Mouse (Mus musculus): ENCODE measurements at regions not wholly inside any gene's neighbourhood (a gene's known extent, or its start where the extent isn't known, plus 50 kb on each side); places are given as distances from the start of the nearest gene placed in this dataset.

DNA sequence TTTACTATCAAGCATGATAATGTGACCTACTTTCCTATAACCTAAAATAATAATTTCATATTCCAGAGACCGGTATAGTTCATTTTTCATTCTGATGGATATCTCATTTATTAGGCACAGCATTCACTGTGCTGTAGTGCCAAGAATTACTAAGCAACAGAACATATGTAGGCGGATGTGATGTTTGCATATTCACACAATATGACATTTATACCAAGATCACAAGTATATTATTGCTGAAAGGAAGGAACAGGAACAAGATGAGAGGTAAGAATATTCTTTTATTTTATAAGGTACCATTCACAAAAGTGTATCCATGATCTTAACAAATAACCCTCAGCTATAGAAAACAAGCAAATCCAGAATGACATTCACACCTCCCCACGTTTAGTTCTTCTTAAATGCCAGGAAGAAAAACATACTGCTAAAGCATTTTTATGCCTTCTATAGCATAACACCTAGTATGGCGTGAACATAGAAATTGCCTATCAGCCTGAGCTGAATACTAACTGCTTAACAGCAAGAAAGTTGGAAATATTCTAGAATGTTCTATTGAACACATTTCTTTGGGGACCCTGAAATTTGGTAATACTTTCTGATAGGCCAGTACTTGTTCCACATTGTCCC is 1062.8 kb upstream of the Acvr2a start:
- DNase-seq (ENCODE audit: low read depth, low spot score) = no peak

DNA sequence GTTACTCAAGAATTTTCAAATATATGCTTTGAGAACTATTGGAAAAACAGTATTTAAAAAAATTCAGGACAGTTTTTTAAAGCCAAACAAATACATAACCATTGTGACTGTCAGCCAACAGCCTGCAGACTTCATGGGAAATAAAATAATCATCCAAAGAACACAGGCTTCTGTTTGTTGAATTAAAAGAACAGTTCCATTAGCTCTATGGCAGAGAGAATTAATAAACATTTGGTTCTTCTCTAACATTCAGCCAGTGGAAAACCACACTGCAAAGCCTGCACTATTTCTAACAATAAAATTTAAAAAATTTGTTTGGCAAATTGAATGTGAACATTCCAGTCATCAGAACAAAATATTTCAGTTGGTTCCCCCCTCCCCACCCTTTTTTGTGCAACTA is 1058.2 kb upstream of the Acvr2a start:
- DNase-seq (ENCODE audit: low read depth, low spot score) = no peak

DNA sequence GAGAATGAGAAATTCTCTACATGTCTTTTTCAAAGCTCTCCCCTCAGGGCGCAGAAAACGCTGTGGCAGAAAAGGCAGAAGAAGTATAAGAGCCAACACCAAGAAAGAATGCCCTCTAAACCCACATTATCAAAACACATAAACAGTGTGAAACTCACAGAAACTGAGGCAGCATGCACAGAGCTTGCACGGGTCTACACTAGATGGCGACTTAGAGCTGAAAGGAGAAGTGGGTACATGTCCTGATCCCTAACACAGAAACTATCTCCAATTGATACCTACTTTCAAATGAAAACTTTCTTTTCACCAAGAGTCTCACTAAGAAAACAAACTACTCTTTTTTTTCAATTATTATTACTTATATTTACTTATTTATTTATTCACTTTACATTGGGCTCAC is 1057.7 kb upstream of the Acvr2a start:
- DNase-seq (ENCODE audit: low read depth, low spot score) = peak; percentile 5

DNA sequence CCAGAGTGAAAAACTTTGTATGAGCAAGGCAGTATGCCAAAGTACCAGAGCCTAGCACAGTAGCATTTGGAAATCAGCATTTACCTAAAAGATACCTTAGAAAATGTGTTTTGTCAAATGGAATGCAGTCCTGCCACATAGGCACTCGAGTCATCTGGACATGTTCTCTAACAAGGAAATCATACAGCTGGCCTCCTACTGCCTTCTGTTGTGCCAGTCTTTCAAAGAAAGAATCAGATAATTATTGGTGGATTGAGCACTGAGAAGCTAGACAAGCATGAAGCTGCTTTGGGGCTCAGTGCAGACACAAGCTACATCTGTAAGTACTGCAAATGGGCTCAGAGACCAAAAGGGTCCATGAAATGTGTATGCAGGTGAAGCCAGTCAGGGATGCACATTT is 1038.1 kb upstream of the Acvr2a start:
- no peak for DNase-seq (ENCODE audit: low read depth, low spot score)

DNA sequence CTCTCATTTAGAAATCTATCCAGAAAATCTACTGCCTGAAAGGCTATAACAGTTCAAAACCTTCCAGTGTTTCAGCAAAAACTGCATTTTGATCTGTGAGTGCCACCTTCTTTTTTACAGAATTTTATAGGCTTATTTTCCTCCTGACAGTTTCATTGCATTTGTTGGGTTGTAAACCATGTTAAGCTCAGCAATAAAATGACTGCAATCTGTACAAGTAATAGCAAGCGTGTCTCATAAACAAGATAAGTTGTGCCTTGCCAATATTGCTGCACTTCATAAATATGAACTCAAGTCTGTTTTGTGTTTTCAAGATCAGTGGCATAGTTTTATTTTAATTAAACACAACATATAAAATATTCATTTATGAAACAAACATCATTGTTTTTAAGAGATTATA is 1036.9 kb upstream of the Acvr2a start:
- no peak for DNase-seq (ENCODE audit: low read depth, low spot score)

DNA sequence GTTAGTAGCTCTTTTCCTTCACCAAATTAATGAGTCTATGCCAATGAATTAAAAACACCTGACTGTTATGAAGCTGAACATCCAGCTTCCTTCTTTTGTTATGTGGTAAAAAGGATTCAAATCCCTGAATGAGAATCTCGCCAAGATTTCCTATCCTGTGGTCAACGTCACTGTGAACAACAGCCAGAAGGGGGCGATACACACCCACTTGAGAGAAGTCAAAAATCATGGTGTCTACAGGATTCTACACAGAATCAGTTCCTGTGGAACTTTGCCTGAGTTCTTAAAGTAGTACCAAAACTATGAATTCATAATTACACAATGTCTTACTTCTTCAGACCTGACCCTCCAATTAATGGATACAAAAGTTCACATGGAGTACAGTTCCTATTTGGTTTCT is 1028.1 kb upstream of the Acvr2a start:
- peak; percentile 58 for DNase-seq (ENCODE audit: low read depth, low spot score)

GRCm38 (mm10) chr2:47822746-47823271 is 991.1 kb upstream of the Acvr2a start:
- DNase-seq (ENCODE audit: low read depth, low spot score) = no peak

GRCm38 (mm10) chr2:47832493-47832892 is 981.4 kb upstream of the Acvr2a start:
- no peak for DNase-seq (ENCODE audit: low read depth, low spot score)

GRCm38 (mm10) chr2:47833517-47833916 is 980.4 kb upstream of the Acvr2a start:
- no peak for DNase-seq (ENCODE audit: low read depth, low spot score)

- DNase-seq (ENCODE audit: low read depth, low spot score) = no peak
Observed at GRCm38 (mm10) chr2:47834055-47834799, 979.7 kb upstream of the Acvr2a start.

GRCm38 (mm10) chr2:47857229-47857628 is 956.7 kb upstream of the Acvr2a start:
- no peak for DNase-seq (ENCODE audit: low read depth, low spot score)

DNA sequence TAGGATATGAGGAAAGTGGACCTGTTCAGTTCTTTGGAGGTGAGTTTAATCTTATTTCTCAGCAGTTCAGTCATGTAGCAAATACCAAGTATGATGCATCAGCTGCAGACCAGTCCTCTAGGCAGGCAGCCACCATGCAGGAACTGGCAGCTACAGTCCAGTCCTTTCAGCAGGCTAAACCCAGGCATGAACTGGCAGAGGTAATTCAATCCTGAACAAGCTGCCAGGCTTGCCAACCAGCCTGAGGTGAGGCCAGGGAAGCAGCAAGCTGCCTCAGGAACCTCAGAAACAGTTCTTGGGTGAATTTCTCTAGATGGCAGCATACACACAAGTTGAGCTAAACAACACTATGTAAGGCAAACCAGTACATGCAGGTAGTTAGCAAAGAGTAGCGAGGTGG is 951.5 kb upstream of the Acvr2a start:
- no peak for DNase-seq (ENCODE audit: low read depth, low spot score)

- DNase-seq (ENCODE audit: low read depth, low spot score) = no peak
Observed at GRCm38 (mm10) chr2:47878002-47878401, 935.9 kb upstream of the Acvr2a start.

GRCm38 (mm10) chr2:47879071-47879470 is 934.8 kb upstream of the Acvr2a start:
- DNase-seq (ENCODE audit: low read depth, low spot score) = no peak

DNA sequence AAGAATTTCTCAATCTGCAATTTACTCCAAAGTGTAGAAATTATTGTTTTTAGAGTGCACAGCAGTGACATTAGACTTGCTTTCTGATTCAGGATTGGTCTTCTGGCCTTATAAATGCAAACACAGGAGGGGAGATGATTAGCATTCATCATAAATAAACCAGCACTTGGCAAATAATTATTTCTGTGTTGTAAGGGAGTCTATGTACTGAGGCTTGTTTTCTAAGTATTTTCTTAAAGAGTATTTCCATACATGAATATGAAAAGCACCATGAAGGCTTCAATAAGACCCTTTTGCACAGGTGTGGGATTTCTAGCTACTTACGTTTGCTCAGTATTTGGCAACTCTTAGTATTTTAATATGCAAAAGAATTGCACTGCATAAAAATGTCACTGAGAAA is 934.1 kb upstream of the Acvr2a start:
- DNase-seq (ENCODE audit: low read depth, low spot score) = no peak

DNA sequence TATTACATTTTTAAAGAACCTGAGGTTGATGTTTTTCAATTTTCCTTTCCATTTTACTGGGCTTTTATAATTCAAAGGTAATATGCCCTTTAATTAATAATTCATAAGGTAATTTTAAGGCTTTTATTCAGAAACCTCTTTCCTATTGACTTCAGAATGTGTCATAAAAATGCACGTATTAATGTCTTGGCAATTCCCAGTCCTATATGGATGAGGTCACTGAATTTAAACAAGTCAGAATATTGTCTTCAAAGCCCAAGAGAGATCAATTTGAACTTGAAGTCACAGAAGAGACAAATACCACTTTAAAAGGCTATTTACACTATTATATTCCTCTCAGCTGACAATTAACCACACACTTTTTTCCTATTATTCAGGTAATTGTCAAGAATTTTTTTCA is 925.7 kb upstream of the Acvr2a start:
- DNase-seq (ENCODE audit: low read depth, low spot score) = no peak

DNA sequence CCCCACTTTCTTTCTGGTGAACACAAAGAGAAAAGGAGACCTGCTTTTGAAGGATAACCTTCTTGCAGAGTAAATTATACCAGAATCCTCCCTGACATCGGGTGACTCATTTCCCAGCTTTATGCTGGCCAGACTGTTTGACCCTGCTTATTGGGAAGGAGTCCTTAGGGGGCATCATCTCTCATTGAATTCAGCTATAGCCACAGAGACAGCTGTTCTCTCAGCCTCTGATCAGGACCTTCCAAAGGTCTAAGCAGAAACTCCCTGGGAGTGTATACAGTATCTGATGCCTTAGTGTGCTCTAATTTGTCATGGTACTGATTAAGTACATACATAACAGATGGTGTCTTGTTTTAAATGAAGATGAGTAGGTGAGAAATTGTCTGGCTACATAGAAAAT is 922.5 kb upstream of the Acvr2a start:
- no peak for DNase-seq (ENCODE audit: low read depth, low spot score)

DNA sequence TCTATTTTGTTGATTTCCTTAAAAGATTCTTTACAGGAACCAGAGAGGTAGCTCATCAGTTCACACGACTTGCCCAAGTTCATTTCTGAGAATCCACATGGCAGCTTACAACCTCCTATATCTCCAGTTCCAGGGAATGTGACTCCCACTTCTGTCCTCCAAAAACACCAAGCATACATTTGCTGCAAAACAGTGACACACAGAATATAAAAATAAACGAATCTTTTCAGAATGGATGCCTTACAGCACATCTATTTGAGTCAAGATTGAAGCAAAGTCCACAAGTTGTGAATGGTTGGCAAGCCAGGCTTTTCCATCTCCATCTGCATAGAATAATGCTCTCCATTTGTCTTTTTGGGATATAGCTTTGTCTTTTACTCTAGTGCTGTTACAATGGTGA is 921.0 kb upstream of the Acvr2a start:
- no peak for DNase-seq (ENCODE audit: low read depth, low spot score)

GRCm38 (mm10) chr2:47894806-47895205 is 919.1 kb upstream of the Acvr2a start:
- DNase-seq (ENCODE audit: low read depth, low spot score) = no peak

GRCm38 (mm10) chr2:47914270-47914669 is 899.6 kb upstream of the Acvr2a start:
- no peak for DNase-seq (ENCODE audit: low read depth, low spot score)

- no peak for DNase-seq (ENCODE audit: low read depth, low spot score)
Observed at GRCm38 (mm10) chr2:47914986-47915485, 898.9 kb upstream of the Acvr2a start.

GRCm38 (mm10) chr2:47922965-47923364 is 890.9 kb upstream of the Acvr2a start:
- no peak for DNase-seq (ENCODE audit: low read depth, low spot score)

- DNase-seq (ENCODE audit: low read depth, low spot score) = no peak
Observed at GRCm38 (mm10) chr2:47926620-47927019, 887.3 kb upstream of the Acvr2a start.

Measured in ZHBTc4 (cell line).